Mouse (Mus musculus) hindbrain, embryonic 16.5 days (tissue): ENCODE measurements around the gene Nup62. TPM values are rescaled to one million over a fixed set of nuclear protein-coding genes. Genes with fewer than 3 reads are reported as not detected.
A peak's percentile ranks its signal among the peaks of the same experiment; 100 is the strongest.

Experiments used
- ATAC-seq: fragments of 200-750 bp; cut with Nextera tagmentation; 2 replicates; pipeline ENCODE4 v1.8.0; 2017; ENCODE audit warnings: moderate TSS enrichment, moderate library complexity
- H3K27ac ChIP-seq: fragments of 300-500 bp; sonication (generic); 2 replicates; pipeline ENCODE4 v1.5.1; 2014; ENCODE audit warnings: low read depth, mild to moderate bottlenecking, control low read depth, low read length, moderate library complexity
- H3K27me3 ChIP-seq: fragments of 300-500 bp; sonication (generic); replicated peaks from 2 replicates; pipeline ENCODE4 v1.6.1; 2014; ENCODE audit warnings: low read length; ENCODE audit not compliant: control insufficient read depth, insufficient read depth
- H3K36me3 ChIP-seq: fragments of 300-500 bp; sonication (generic); 2 replicates; pipeline ENCODE4 v1.6.1; 2014; ENCODE audit warnings: mild to moderate bottlenecking, low read length, moderate library complexity, mixed read lengths; ENCODE audit not compliant: control insufficient read depth, insufficient read depth
- H3K4me1 ChIP-seq: fragments of 300-500 bp; sonication (generic); 2 replicates; pipeline ENCODE4 v1.6.1; 2014; ENCODE audit warnings: low read depth, low read length; ENCODE audit not compliant: control insufficient read depth, insufficient read depth
- H3K4me2 ChIP-seq: fragments of 300-500 bp; sonication (generic); 2 replicates; pipeline ENCODE4 v1.6.1; 2014; ENCODE audit warnings: mild to moderate bottlenecking, low read length, control low read depth, moderate library complexity
- H3K4me3 ChIP-seq: fragments of 300-500 bp; sonication (generic); 2 replicates; pipeline ENCODE4 v1.5.1; 2014; ENCODE audit warnings: mild to moderate bottlenecking, low read length, control low read depth, moderate library complexity
- H3K9ac ChIP-seq: fragments of 300-500 bp; sonication (generic); 2 replicates; pipeline ENCODE4 v1.6.1; 2014; ENCODE audit warnings: low read depth, mild to moderate bottlenecking, control low read depth, low read length, moderate library complexity
- H3K9me3 ChIP-seq: fragments of 300-500 bp; sonication (generic); 2 replicates; pipeline ENCODE4 v1.6.1; 2014; ENCODE audit warnings: mild to moderate bottlenecking, low read length, moderate library complexity; ENCODE audit not compliant: control insufficient read depth
- WGBS: fragments of 180-500 bp; shearing (Covaris S2); extraction: QIAGEN DNeasy Blood & Tissue Kit; methylation state at CpG from one replicate; pipeline ENCODE4 v1.1.7; 2014; 5-methylcytosine and 5-hydroxymethylcytosine counted together
- polyA plus RNA-seq: library from polyadenylated mRNA; unstranded; fragments of >200 nt; fragmentation: Nextera tagmentation; extraction: Ambion mirVana; gene quantifications from 2 replicates; pipeline ENCODE4 v1.2.1, GENCODE M21; 2015

Gene Nup62
- polyA plus RNA-seq, 1 experiment from 2014 or later = 42.5 TPM

- Histone ChIP-seq H3K4me2 (peak overlapping the region; percentile 92), H3K9me3 (no peaks in the 10 kb centered on the region), H3K27ac (peak overlapping the region; percentile 99), H3K27me3 (no peaks in the 10 kb centered on the region), H3K9ac (peak overlapping the region; percentile 82), H3K4me1 (peaks cover 30% of the 10 kb centered on the region), H3K4me3 (peak overlapping the region; percentile 72), H3K36me3 (peaks cover 8% of the 10 kb centered on the region; the same call in 1 of the 2 replicates)
- WGBS = 81% methylated on average over 8 of the region's 8 CpGs
- no peak for ATAC-seq
Observed at GRCm38 (mm10) chr7:44850789-44851624, 35.1 kb downstream of the Nup62 start.

- H3K36me3 ChIP-seq = peaks cover under 1% of the 10 kb centered on the region; the same call in 1 of the 2 replicates
- no peaks in the 10 kb centered on the region for H3K9me3 ChIP-seq
- no peak overlapping the region for H3K4me2 ChIP-seq
- H3K27ac ChIP-seq = no peak overlapping the region
- no peak overlapping the region for H3K9ac ChIP-seq
- WGBS = 92% methylated on average over 12 of the region's 12 CpGs
- ATAC-seq = no peak
- H3K27me3 ChIP-seq = no peaks in the 10 kb centered on the region
- H3K4me3 ChIP-seq = no peak overlapping the region
- H3K4me1 ChIP-seq = peaks cover 35% of the 10 kb centered on the region
Observed at GRCm38 (mm10) chr7:44851625-44852234, 35.8 kb downstream of the Nup62 start.

DNA sequence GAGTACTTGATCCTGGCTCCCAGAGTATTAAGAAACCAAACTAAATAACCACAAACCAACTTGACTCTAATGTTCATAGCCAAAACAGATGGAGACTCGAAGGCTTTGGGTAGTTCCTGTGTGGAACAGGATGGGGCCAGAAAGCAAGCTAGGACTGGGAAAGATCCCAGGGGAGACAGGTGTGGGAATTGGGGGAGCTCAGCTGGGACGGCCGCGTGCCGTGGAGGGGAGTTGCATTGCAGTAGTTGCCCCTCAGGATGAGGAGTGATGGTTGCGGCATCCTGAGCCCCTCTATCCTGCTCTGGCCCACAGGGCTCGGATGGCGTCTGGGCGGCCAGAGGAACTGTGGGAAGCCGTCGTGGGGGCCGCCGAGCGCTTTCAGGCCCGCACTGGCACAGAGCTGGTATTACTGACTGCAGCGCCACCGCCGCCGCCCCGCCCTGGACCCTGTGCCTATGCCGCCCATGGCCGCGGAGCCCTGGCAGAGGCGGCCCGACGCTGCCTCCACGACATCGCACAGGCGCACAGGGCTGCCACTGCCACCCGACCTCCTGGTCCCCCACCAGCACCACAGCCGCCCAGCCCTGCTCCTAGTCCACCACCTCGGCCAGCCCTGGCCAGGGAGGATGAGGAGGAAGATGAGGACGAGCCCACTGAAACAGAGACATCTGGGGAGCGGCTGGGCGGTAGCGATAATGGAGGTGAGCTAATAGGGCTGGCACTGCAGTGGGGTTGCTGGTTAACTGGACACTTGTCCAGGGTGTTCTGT is 36.6 kb downstream of the Nup62 start:
- WGBS = 90% methylated on average over 36 of the region's 36 CpGs
- peaks cover 32% of the 10 kb centered on the region for H3K4me1 ChIP-seq
- ATAC-seq = no peak

GRCm38 (mm10) chr7:44853065-44853464 is 37.2 kb downstream of the Nup62 start:
- Histone ChIP-seq H3K4me1 (peaks cover 30% of the 10 kb centered on the region), H3K4me3 (no peak overlapping the region), H3K4me2 (no peak overlapping the region), H3K27ac (no peak overlapping the region), H3K36me3 (no peaks in the 10 kb centered on the region), H3K27me3 (no peaks in the 10 kb centered on the region), H3K9ac (peak overlapping the region; percentile 33), H3K9me3 (no peaks in the 10 kb centered on the region)
- ATAC-seq = no peak
- WGBS = 91% methylated on average over 2 of the region's 2 CpGs

More for the DNA sequence above, 36.6 kb downstream of the Nup62 start:
- Histone ChIP-seq H3K27ac (no peak overlapping the region), H3K4me3 (no peak overlapping the region), H3K36me3 (no peaks in the 10 kb centered on the region), H3K9ac (no peak overlapping the region), H3K9me3 (no peaks in the 10 kb centered on the region), H3K4me2 (no peak overlapping the region), H3K27me3 (no peaks in the 10 kb centered on the region)

GRCm38 (mm10) chr7:44853596-44854355 is 37.9 kb downstream of the Nup62 start:
- Histone ChIP-seq H3K9me3 (no peaks in the 10 kb centered on the region), H3K27ac (peak overlapping the region; percentile 87), H3K4me2 (peak overlapping the region; percentile 72), H3K9ac (peak overlapping the region; percentile 64), H3K36me3 (no peaks in the 10 kb centered on the region), H3K27me3 (no peaks in the 10 kb centered on the region), H3K4me3 (peak overlapping the region; percentile 40), H3K4me1 (peaks cover 34% of the 10 kb centered on the region)
- ATAC-seq = no peak
- 22% methylated on average over 26 of the region's 26 CpGs for WGBS

GRCm38 (mm10) chr7:44854356-44855031 is 38.6 kb downstream of the Nup62 start:
- H3K9me3 ChIP-seq = no peaks in the 10 kb centered on the region
- 0 out of 2 replicates have a peak, but pooled peaks have one; percentile 1 for ATAC-seq
- H3K9ac ChIP-seq = peak overlapping the region; percentile 64
- peak overlapping the region; percentile 72 for H3K4me2 ChIP-seq
- 2% methylated on average over 45 of the region's 45 CpGs for WGBS
- no peaks in the 10 kb centered on the region for H3K36me3 ChIP-seq
- no peaks in the 10 kb centered on the region for H3K27me3 ChIP-seq
- H3K27ac ChIP-seq = peak overlapping the region; percentile 87
- H3K4me3 ChIP-seq = peak overlapping the region; percentile 40
- peaks cover 34% of the 10 kb centered on the region for H3K4me1 ChIP-seq

DNA sequence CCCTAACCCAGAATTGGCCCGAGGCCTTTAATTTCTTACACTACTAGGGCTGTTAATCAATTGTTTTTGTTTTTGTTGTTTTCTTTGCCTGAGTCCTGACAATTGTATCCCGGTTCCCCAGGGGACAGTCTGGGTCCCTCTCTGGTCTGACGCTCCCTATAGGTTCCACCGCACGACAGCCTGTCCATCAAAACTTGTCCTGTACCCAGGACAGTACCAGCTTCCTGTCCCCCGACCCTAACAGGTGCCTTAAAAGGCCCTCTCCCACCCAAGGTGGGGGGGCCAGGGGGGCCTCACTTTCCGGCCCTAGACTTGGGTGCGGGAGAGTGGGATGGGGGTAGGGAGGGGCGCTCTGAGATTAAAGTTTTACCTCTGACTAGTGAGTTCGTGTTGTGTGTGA is 39.1 kb downstream of the Nup62 start:
- WGBS = 34% methylated on average over 10 of the region's 10 CpGs
- H3K27me3 ChIP-seq = no peaks in the 10 kb centered on the region
- no peaks in the 10 kb centered on the region for H3K36me3 ChIP-seq
- peaks cover 34% of the 10 kb centered on the region for H3K4me1 ChIP-seq
- peak overlapping the region; percentile 40 for H3K4me3 ChIP-seq
- no peaks in the 10 kb centered on the region for H3K9me3 ChIP-seq
- peak overlapping the region; percentile 64 for H3K9ac ChIP-seq
- ATAC-seq = no peak
- peak overlapping the region; percentile 72 for H3K4me2 ChIP-seq
- peak overlapping the region; percentile 87 for H3K27ac ChIP-seq

DNA sequence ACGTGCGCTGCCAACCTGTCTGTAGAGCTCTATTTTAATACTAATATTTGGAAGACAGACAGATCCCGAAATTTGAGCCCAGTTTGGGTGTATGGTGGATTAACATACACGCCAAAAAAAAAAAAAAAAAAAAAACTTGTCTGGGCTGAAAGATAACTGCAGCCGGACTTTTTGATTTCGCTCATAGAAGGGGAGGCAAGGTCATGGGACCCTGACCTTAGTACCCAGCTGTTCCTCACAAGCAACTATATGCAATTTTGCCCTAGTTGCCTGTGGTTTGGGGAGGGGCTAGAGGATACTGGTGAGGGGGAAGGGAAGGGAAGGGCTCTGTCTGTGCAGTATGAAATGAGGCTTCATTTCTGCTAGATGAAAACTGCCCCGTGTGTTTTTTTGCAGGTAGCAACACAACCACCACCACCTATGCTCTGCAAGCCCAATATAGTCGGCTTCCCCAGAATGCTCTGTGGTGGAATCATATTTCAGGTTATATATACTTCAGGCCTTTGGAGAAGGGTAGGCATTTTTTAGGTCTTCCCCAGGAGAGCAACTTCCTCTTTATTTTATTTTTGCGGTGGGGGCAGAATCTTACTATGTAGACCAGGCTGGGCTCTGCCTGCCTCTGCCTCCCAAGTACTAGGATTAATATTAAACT is 40.5 kb downstream of the Nup62 start:
- peaks cover under 1% of the 10 kb centered on the region; the same call in 1 of the 2 replicates for H3K36me3 ChIP-seq
- no peak overlapping the region; the same call in 1 of the 2 replicates for H3K9ac ChIP-seq
- H3K27ac ChIP-seq = peak overlapping the region; percentile 96
- no peaks in the 10 kb centered on the region for H3K27me3 ChIP-seq
- H3K4me1 ChIP-seq = peaks cover 31% of the 10 kb centered on the region
- H3K4me3 ChIP-seq = peak overlapping the region; percentile 80
- H3K4me2 ChIP-seq = peak overlapping the region; percentile 90
- no peaks in the 10 kb centered on the region for H3K9me3 ChIP-seq
- WGBS = 72% methylated on average over 9 of the region's 9 CpGs
- no peak for ATAC-seq
